Mouse (Mus musculus): ENCODE measurements around the gene Myh3. TPM values are rescaled to one million over a fixed set of nuclear protein-coding genes. Genes with fewer than 3 reads are reported as not detected.

The Myh3 gene
- polyA plus RNA-seq, 1 experiment from 2014 or later, result 4.7 TPM

GRCm38 (mm10) chr11:67144559-67145265 lies 66.6 kb downstream of the Myh3 start:
- Histone ChIP-seq H3K4me3 (ENCODE audit: low read depth, low read length) (no peak overlapping the region), H3K9me3 (ENCODE audit: control insufficient read depth, low read length) (no peaks in the 10 kb centered on the region), H3K27ac (replicated peaks; ENCODE audit: low read depth, low read length) (no peak overlapping the region), H3K27me3 (ENCODE audit: control insufficient read depth, insufficient read depth, low read length) (no peaks in the 10 kb centered on the region), H3K36me3 (ENCODE audit: control insufficient read depth, insufficient read depth, low read length) (no peaks in the 10 kb centered on the region), H3K4me1 (ENCODE audit: control insufficient read depth, insufficient read depth, low read length) (no peaks in the 10 kb centered on the region), H3K4me2 (ENCODE audit: low read depth, severe bottlenecking) (no peak overlapping the region), H3K9ac (ENCODE audit: low read length) (no peak overlapping the region)
- no peak for DNase-seq (ENCODE audit: low spot score)
- 68% methylated on average over 6 of the region's 6 CpGs for WGBS
- ATAC-seq (ENCODE audit: insufficient number of reproducible peaks, low FRiP score, low TSS enrichment, low read depth), result no peak

GRCm38 (mm10) chr11:67145482-67146408 lies 67.6 kb downstream of the Myh3 start:
- H3K9ac ChIP-seq (ENCODE audit: low read length), result no peak overlapping the region
- H3K4me3 ChIP-seq (ENCODE audit: low read depth, low read length), result no peak overlapping the region
- no peak for ATAC-seq (ENCODE audit: insufficient number of reproducible peaks, low FRiP score, low TSS enrichment, low read depth)
- WGBS, result 90% methylated on average over 5 of the region's 5 CpGs
- no peaks in the 10 kb centered on the region for H3K4me1 ChIP-seq (ENCODE audit: control insufficient read depth, insufficient read depth, low read length)
- no peaks in the 10 kb centered on the region for H3K36me3 ChIP-seq (ENCODE audit: control insufficient read depth, insufficient read depth, low read length)
- H3K9me3 ChIP-seq (ENCODE audit: control insufficient read depth, low read length), result no peaks in the 10 kb centered on the region
- H3K27me3 ChIP-seq (ENCODE audit: control insufficient read depth, insufficient read depth, low read length), result no peaks in the 10 kb centered on the region
- H3K4me2 ChIP-seq (ENCODE audit: low read depth, severe bottlenecking), result no peak overlapping the region
- H3K27ac ChIP-seq (replicated peaks; ENCODE audit: low read depth, low read length), result no peak overlapping the region
- no peak for DNase-seq (ENCODE audit: low spot score)

GRCm38 (mm10) chr11:67146409-67147282 lies 68.5 kb downstream of the Myh3 start:
- DNase-seq (ENCODE audit: low spot score) (no peak), ATAC-seq (ENCODE audit: insufficient number of reproducible peaks, low FRiP score, low TSS enrichment, low read depth) (no peak)
- Histone ChIP-seq H3K4me1 (ENCODE audit: control insufficient read depth, insufficient read depth, low read length) (no peaks in the 10 kb centered on the region), H3K27me3 (ENCODE audit: control insufficient read depth, insufficient read depth, low read length) (no peaks in the 10 kb centered on the region), H3K9ac (ENCODE audit: low read length) (no peak overlapping the region), H3K4me2 (ENCODE audit: low read depth, severe bottlenecking) (no peak overlapping the region), H3K36me3 (ENCODE audit: control insufficient read depth, insufficient read depth, low read length) (no peaks in the 10 kb centered on the region), H3K4me3 (ENCODE audit: low read depth, low read length) (no peak overlapping the region), H3K9me3 (ENCODE audit: control insufficient read depth, low read length) (no peaks in the 10 kb centered on the region), H3K27ac (replicated peaks; ENCODE audit: low read depth, low read length) (no peak overlapping the region)
- WGBS, result 86% methylated on average over 4 of the region's 4 CpGs

- no peaks in the 10 kb centered on the region for H3K9me3 ChIP-seq (ENCODE audit: control insufficient read depth, low read length)
- H3K36me3 ChIP-seq (ENCODE audit: control insufficient read depth, insufficient read depth, low read length), result no peaks in the 10 kb centered on the region
- 91% methylated on average over 12 of the region's 12 CpGs for WGBS
- no peak overlapping the region for H3K9ac ChIP-seq (ENCODE audit: low read length)
- no peak overlapping the region for H3K4me3 ChIP-seq (ENCODE audit: low read depth, low read length)
- no peak for DNase-seq (ENCODE audit: low spot score)
- no peak overlapping the region for H3K4me2 ChIP-seq (ENCODE audit: low read depth, severe bottlenecking)
- no peaks in the 10 kb centered on the region for H3K4me1 ChIP-seq (ENCODE audit: control insufficient read depth, insufficient read depth, low read length)
- no peaks in the 10 kb centered on the region for H3K27me3 ChIP-seq (ENCODE audit: control insufficient read depth, insufficient read depth, low read length)
- H3K27ac ChIP-seq (replicated peaks; ENCODE audit: low read depth, low read length), result no peak overlapping the region
- ATAC-seq (ENCODE audit: insufficient number of reproducible peaks, low FRiP score, low TSS enrichment, low read depth), result no peak
Measured at GRCm38 (mm10) chr11:67147283-67147921, 69.3 kb downstream of the Myh3 start.

GRCm38 (mm10) chr11:67148286-67149012 lies 70.3 kb downstream of the Myh3 start:
- Histone ChIP-seq H3K27me3 (ENCODE audit: control insufficient read depth, insufficient read depth, low read length) (no peaks in the 10 kb centered on the region), H3K4me2 (ENCODE audit: low read depth, severe bottlenecking) (no peak overlapping the region), H3K9ac (ENCODE audit: low read length) (no peak overlapping the region), H3K9me3 (ENCODE audit: control insufficient read depth, low read length) (no peaks in the 10 kb centered on the region), H3K27ac (replicated peaks; ENCODE audit: low read depth, low read length) (no peak overlapping the region), H3K4me1 (ENCODE audit: control insufficient read depth, insufficient read depth, low read length) (no peaks in the 10 kb centered on the region), H3K36me3 (ENCODE audit: control insufficient read depth, insufficient read depth, low read length) (no peaks in the 10 kb centered on the region), H3K4me3 (ENCODE audit: low read depth, low read length) (no peak overlapping the region)
- ATAC-seq (ENCODE audit: insufficient number of reproducible peaks, low FRiP score, low TSS enrichment, low read depth) (no peak), DNase-seq (ENCODE audit: low spot score) (no peak)
- 88% methylated on average over 4 of the region's 4 CpGs for WGBS

GRCm38 (mm10) chr11:67150237-67150636 lies 72.1 kb downstream of the Myh3 start:
- Histone ChIP-seq H3K9me3 (ENCODE audit: control insufficient read depth, low read length) (no peaks in the 10 kb centered on the region), H3K27ac (replicated peaks; ENCODE audit: low read depth, low read length) (no peak overlapping the region), H3K27me3 (ENCODE audit: control insufficient read depth, insufficient read depth, low read length) (no peaks in the 10 kb centered on the region), H3K4me2 (ENCODE audit: low read depth, severe bottlenecking) (no peak overlapping the region), H3K36me3 (ENCODE audit: control insufficient read depth, insufficient read depth, low read length) (no peaks in the 10 kb centered on the region), H3K4me3 (ENCODE audit: low read depth, low read length) (no peak overlapping the region), H3K9ac (ENCODE audit: low read length) (no peak overlapping the region), H3K4me1 (ENCODE audit: control insufficient read depth, insufficient read depth, low read length) (no peaks in the 10 kb centered on the region)
- ATAC-seq (ENCODE audit: insufficient number of reproducible peaks, low FRiP score, low TSS enrichment, low read depth), result no peak
- DNase-seq (ENCODE audit: low spot score), result no peak
- 80% methylated on average over 2 of the region's 2 CpGs for WGBS

GRCm38 (mm10) chr11:67151159-67151558 lies 73.1 kb downstream of the Myh3 start:
- Histone ChIP-seq H3K4me2 (ENCODE audit: low read depth, severe bottlenecking) (no peak overlapping the region), H3K9ac (ENCODE audit: low read length) (no peak overlapping the region), H3K9me3 (ENCODE audit: control insufficient read depth, low read length) (no peaks in the 10 kb centered on the region), H3K27me3 (ENCODE audit: control insufficient read depth, insufficient read depth, low read length) (no peaks in the 10 kb centered on the region), H3K36me3 (ENCODE audit: control insufficient read depth, insufficient read depth, low read length) (no peaks in the 10 kb centered on the region), H3K4me3 (ENCODE audit: low read depth, low read length) (no peak overlapping the region), H3K27ac (replicated peaks; ENCODE audit: low read depth, low read length) (no peak overlapping the region), H3K4me1 (ENCODE audit: control insufficient read depth, insufficient read depth, low read length) (no peaks in the 10 kb centered on the region)
- WGBS, result 83% methylated on average over 3 of the region's 3 CpGs
- ATAC-seq (ENCODE audit: insufficient number of reproducible peaks, low FRiP score, low TSS enrichment, low read depth), result no peak
- no peak for DNase-seq (ENCODE audit: low spot score)
